ENCODE assay signal across 26 mouse cellular contexts in the genomic region with DNA sequence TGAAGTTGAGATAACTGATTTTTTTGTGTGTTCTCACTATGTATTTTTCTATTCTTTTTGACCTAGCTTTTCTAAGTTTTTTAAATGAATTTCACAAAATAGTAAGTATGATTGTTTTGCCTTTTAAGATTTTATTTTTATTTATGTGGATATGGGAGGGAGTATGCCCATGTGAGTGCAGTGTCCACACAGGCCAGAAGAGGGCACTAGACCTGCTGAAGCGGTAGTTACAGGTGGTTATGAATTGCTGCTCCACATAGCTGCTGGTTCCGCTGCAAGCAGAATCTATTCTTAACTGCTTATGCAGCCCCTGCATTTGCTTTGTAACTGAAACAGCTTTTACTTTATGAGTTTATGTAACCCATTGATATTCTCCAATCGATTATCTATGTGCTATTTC. TPM values are rescaled to one million over a fixed set of nuclear protein-coding genes. Genes with fewer than 3 reads are reported as not detected.
DNase-seq lines count a peak whose midpoint lies in the region; ATAC-seq and TF ChIP-seq lines count a peak whose summit lies in the region.
"Had no signal": no experiment of that assay in that cellular context is flagged by ENCODE, and none has a peak within 500 bp of the region (broad histone marks: within the 10 kb centered on the region; RNA-seq: fewer than 3 reads in every experiment).

No protein-coding gene starts in this region.

- no peak overlapping the region for H3K4me2 ChIP-seq in forebrain, postnatal 0 days (ENCODE audit: low read depth)
- H3K4me2 ChIP-seq in forebrain, embryonic 12.5 days, result no peak overlapping the region
- H3K4me2 ChIP-seq in stomach, postnatal 0 days (replicated peaks; ENCODE audit: low read depth), result no peak overlapping the region
- H3K4me2 ChIP-seq: embryonic facial prominence, embryonic 15.5 days; hindbrain, embryonic 13.5 days; limb, embryonic 12.5 days; midbrain, embryonic 12.5 days had no signal

- no peaks in the 10 kb centered on the region for H3K9me3 ChIP-seq in forebrain, postnatal 0 days (ENCODE audit: low read length)
- H3K9me3 ChIP-seq in forebrain, embryonic 12.5 days, result no peaks in the 10 kb centered on the region
- H3K9me3 ChIP-seq in ES-E14 (ENCODE audit: control insufficient read depth, insufficient read depth, low read depth, low read length), result no peaks in the 10 kb centered on the region
- H3K9me3 ChIP-seq in stomach, postnatal 0 days (ENCODE audit: control insufficient read depth, low read length), result no peaks in the 10 kb centered on the region
- H3K9me3 ChIP-seq: embryonic facial prominence, embryonic 15.5 days; hindbrain, embryonic 13.5 days had no signal

- no peaks in the 10 kb centered on the region for H3K4me1 ChIP-seq in forebrain, postnatal 0 days (ENCODE audit: insufficient read depth)
- no peaks in the 10 kb centered on the region for H3K4me1 ChIP-seq in forebrain, embryonic 12.5 days
- no peaks in the 10 kb centered on the region for H3K4me1 ChIP-seq in ES-E14 (ENCODE audit: control insufficient read depth in 2 of 2, insufficient read depth in 2 of 2, low read length in 2 of 2, poor library complexity in 1 of 2)
- H3K4me1 ChIP-seq in stomach, postnatal 0 days (replicated peaks; ENCODE audit: control insufficient read depth, insufficient read depth), result no peaks in the 10 kb centered on the region
- H3K4me1 ChIP-seq: embryonic facial prominence, embryonic 15.5 days; hindbrain, embryonic 13.5 days; limb, embryonic 12.5 days; midbrain, embryonic 12.5 days had no signal

- in situ Hi-C loops in ES-E14 (cut with MboI; ENCODE audit: low sequenced_read_pairs in 2 of 2, unreplicated experiment in 2 of 2), result no loop called here

- no peaks in the 10 kb centered on the region for H3K36me3 ChIP-seq in forebrain, postnatal 0 days (ENCODE audit: insufficient read depth)
- no peaks in the 10 kb centered on the region for H3K36me3 ChIP-seq in forebrain, embryonic 12.5 days (replicated peaks)
- H3K36me3 ChIP-seq in ES-E14 (ENCODE audit: control insufficient read depth, insufficient read depth, low read length, poor library complexity, severe bottlenecking), result no peaks in the 10 kb centered on the region
- no peaks in the 10 kb centered on the region for H3K36me3 ChIP-seq in stomach, postnatal 0 days (ENCODE audit: control insufficient read depth, insufficient read depth, low read length)
- H3K36me3 ChIP-seq: embryonic facial prominence, embryonic 15.5 days; hindbrain, embryonic 13.5 days; limb, embryonic 12.5 days; midbrain, embryonic 12.5 days had no signal

- H3K4me3 ChIP-seq in forebrain, postnatal 0 days (ENCODE audit: low read depth, low read length), result no peak overlapping the region
- H3K4me3 ChIP-seq in forebrain, embryonic 12.5 days (replicated peaks), result no peak overlapping the region
- no peak overlapping the region for H3K4me3 ChIP-seq in ES-E14 (ENCODE audit: insufficient read depth in 1 of 2, low read depth in 1 of 2, low read length in 2 of 2, poor library complexity in 1 of 2, severe bottlenecking in 1 of 2)
- H3K4me3 ChIP-seq in stomach, postnatal 0 days (ENCODE audit: low read depth, low read length), result no peak overlapping the region
- H3K4me3 ChIP-seq: embryonic facial prominence, embryonic 15.5 days; hindbrain, embryonic 13.5 days; limb, embryonic 12.5 days; midbrain, embryonic 12.5 days had no signal

- no peaks in the 10 kb centered on the region for H3K27me3 ChIP-seq in forebrain, postnatal 0 days (ENCODE audit: insufficient read depth, low read length)
- H3K27me3 ChIP-seq in forebrain, embryonic 12.5 days, result no peaks in the 10 kb centered on the region
- H3K27me3 ChIP-seq in stomach, postnatal 0 days (ENCODE audit: control insufficient read depth, insufficient read depth, low read length), result no peaks in the 10 kb centered on the region
- H3K27me3 ChIP-seq: embryonic facial prominence, embryonic 15.5 days; hindbrain, embryonic 13.5 days; limb, embryonic 12.5 days; midbrain, embryonic 12.5 days had no signal

- H3K27ac ChIP-seq in forebrain, postnatal 0 days (ENCODE audit: low read depth, low read length), result no peak overlapping the region
- H3K27ac ChIP-seq in forebrain, embryonic 12.5 days, result no peak overlapping the region
- no peak overlapping the region for H3K27ac ChIP-seq in ES-E14 (ENCODE audit: insufficient read depth, low read depth, low read length, poor library complexity, severe bottlenecking)
- no peak overlapping the region for H3K27ac ChIP-seq in stomach, postnatal 0 days (replicated peaks)
- H3K27ac ChIP-seq: embryonic facial prominence, embryonic 15.5 days; hindbrain, embryonic 13.5 days; kidney, postnatal 0 days; limb, embryonic 12.5 days; midbrain, embryonic 12.5 days had no signal

- 94% methylated on average over 3 of the region's 3 CpGs for WGBS in forebrain, postnatal 0 days
- WGBS in forebrain, embryonic 12.5 days, result 97% methylated on average over 3 of the region's 3 CpGs
- WGBS in stomach, postnatal 0 days, result 92% methylated on average over 3 of the region's 3 CpGs

- TF ChIP-seq EP300 in stomach, postnatal 0 days (optimal IDR thresholded peaks at IDR 0.05), result no peak

- no peak for DNase-seq in forebrain, postnatal 0 days
- DNase-seq in right cerebral cortex, postnatal 14 days, result peak; percentile 26
- DNase-seq in right cerebral cortex, adult 2 months (ENCODE audit: low spot score in 2 of 2), result no peak
- peak; percentile 24 for DNase-seq in ES-E14 (ENCODE audit: low read depth, low spot score)
- no peak for DNase-seq in stomach, postnatal 0 days (ENCODE audit: low spot score)
- DNase-seq: B cell, adult 2 months; cerebellum, adult 9-11 months; gastrocnemius, postnatal 36 days; lung, postnatal 4 days; thymus, postnatal 14 days had no signal

- no peak overlapping the region for H3K9ac ChIP-seq in forebrain, postnatal 0 days
- no peak overlapping the region for H3K9ac ChIP-seq in forebrain, embryonic 12.5 days
- no peak overlapping the region for H3K9ac ChIP-seq in ES-E14 (ENCODE audit: insufficient read depth, low read depth, low read length, poor library complexity, severe bottlenecking)
- H3K9ac ChIP-seq in stomach, postnatal 0 days (ENCODE audit: low read length), result no peak overlapping the region
- H3K9ac ChIP-seq: embryonic facial prominence, embryonic 15.5 days; hindbrain, embryonic 13.5 days; limb, embryonic 12.5 days; midbrain, embryonic 12.5 days had no signal

- peak; percentile 15 for TF ChIP-seq CTCF in forebrain, postnatal 0 days (IDR thresholded peaks at IDR 0.05; ENCODE audit: low read depth)
- TF ChIP-seq CTCF in stomach, postnatal 0 days (IDR thresholded peaks at IDR 0.05; ENCODE audit: low read depth), result 0 out of 2 replicates have a peak, but pooled peaks have one; percentile 23

- no peak for ATAC-seq in forebrain, postnatal 0 days
- no peak for ATAC-seq in forebrain, embryonic 12.5 days (ENCODE audit: low FRiP score)
- no peak for ATAC-seq in stomach, postnatal 0 days (ENCODE audit: low FRiP score, low TSS enrichment)
- ATAC-seq in activated CD4-positive, CD25-positive, alpha-beta regulatory T cell, adult 4 months, result no peak
- ATAC-seq: intestine, embryonic 16.5 days had no signal

TF ChIP-seq in ES-E14, 5 proteins besides CTCF, POLR2A, EP300 and RAD21:
- TF ChIP-seq ZC3H11A (IDR thresholded peaks at IDR 0.05; ENCODE audit: borderline replicate concordance, low read depth, low read length) (0 out of 2 replicates have a peak, but pooled peaks have one; percentile 15), ZNF384 (IDR thresholded peaks at IDR 0.05; ENCODE audit: low read depth, low read length) (no peak)

RNA-seq across cellular contexts. Expression of a gene that starts 29.8 kb away (rescaled TPM):
- 10.4 and 12.3 TPM in 2 replicates for total RNA-seq in forebrain, postnatal 0 days (2014; rRNA removed)
- polyA plus RNA-seq in forebrain, postnatal 0 days (2015; fragmentation: Nextera tagmentation; extraction: Ambion mirVana), result 0.78 and 2.4 TPM in 2 replicates
- 0.45 and 0.72 TPM in 2 replicates for polyA plus RNA-seq in forebrain, embryonic 12.5 days (2016; fragmentation: Nextera tagmentation; extraction: Ambion mirVana)
- not detected in 2 replicates for total RNA-seq in ES-E14 (2012; rRNA removed)
- 0.11 and 0.23 TPM in 2 replicates for polyA plus RNA-seq in stomach, postnatal 0 days (2015; fragmentation: Nextera tagmentation; extraction: Ambion mirVana)
- polyA plus RNA-seq in activated CD4-positive, CD25-positive, alpha-beta regulatory T cell, adult 4 months (2017; shearing (Covaris generic)), result under 1 TPM in 1 of 2 experiments, not detected in 1; 0.97 TPM
- total RNA-seq: gastrocnemius, postnatal 36 days had no signal
- polyA plus RNA-seq: embryonic facial prominence, embryonic 15.5 days; forebrain, embryonic 11.5 days; heart, postnatal 0 days; limb, embryonic 12.5 days had no signal

RNA-seq across cellular contexts. Expression of a gene that starts 33.1 kb away (rescaled TPM):
- total RNA-seq in forebrain, postnatal 0 days (2014; rRNA removed), result not detected in 2 replicates
- polyA plus RNA-seq in forebrain, postnatal 0 days (2015; fragmentation: Nextera tagmentation; extraction: Ambion mirVana), result not detected in 2 replicates
- polyA plus RNA-seq in forebrain, embryonic 12.5 days (2016; fragmentation: Nextera tagmentation; extraction: Ambion mirVana), result not detected in 2 replicates
- total RNA-seq in ES-E14 (2012; rRNA removed), result not detected in 2 replicates
- not detected in 2 replicates for polyA plus RNA-seq in stomach, postnatal 0 days (2015; fragmentation: Nextera tagmentation; extraction: Ambion mirVana)
- polyA plus RNA-seq in activated CD4-positive, CD25-positive, alpha-beta regulatory T cell, adult 4 months (2017; shearing (Covaris generic)), result not detected
- total RNA-seq: adrenal gland, postnatal 4 days; gastrocnemius, postnatal 36 days; layer of hippocampus, adult 8-10 months; left cerebral cortex, adult 8-10 months had no signal
- polyA plus RNA-seq: embryonic facial prominence, embryonic 15.5 days; forebrain, embryonic 11.5 days; heart, postnatal 0 days; hindbrain, embryonic 13.5 days; intestine, embryonic 16.5 days; kidney, postnatal 0 days; limb, embryonic 12.5 days; liver, embryonic 16.5 days; midbrain, embryonic 12.5 days; neural tube, embryonic 14.5 days; stomach, embryonic 14.5 days had no signal

Comparison
In these comparisons a context has a peak if more than half of its experiments do, and no peak if none do; other contexts are left out.
1. DNase-seq: peak in right cerebral cortex, postnatal 14 days (single experiment) and ES-E14 (single experiment); none in forebrain, postnatal 0 days (single experiment), right cerebral cortex, adult 2 months (0 of 2) and stomach, postnatal 0 days (single experiment).